Mouse (Mus musculus) layer of hippocampus, adult 2 months (tissue): Measurements from ENCODE around the gene Cdk19. TPM values are rescaled to one million over a fixed set of nuclear protein-coding genes. Genes with fewer than 3 reads are reported as not detected.

ENCODE experiments used
- total RNA-seq, 2 experiments: library from RNA; stranded (reverse); gene quantifications; 2 replicates each; pipeline ENCODE4 v1.2.3; 2021

Cdk19 gene
- total RNA-seq, 2 experiments from 2014 or later: 34.4 to 34.6 TPM

Other genes with a start within 250 kb of the Cdk19 start
- gene Slc16a10, start 197.3 kb upstream of the Cdk19 start, total RNA-seq: 1 to 10 TPM; 4.8 to 4.9 TPM
- gene Rpf2, start 92.5 kb upstream of the Cdk19 start, total RNA-seq: 10 to 100 TPM; 18.7 to 21.5 TPM
- gene Gtf3c6, start 81.5 kb upstream of the Cdk19 start, total RNA-seq: 10 to 100 TPM; 27.5 to 29.9 TPM
- 10 to 100 TPM; 81.6 to 83.1 TPM for gene Amd1, start 37.4 kb upstream of the Cdk19 start, total RNA-seq
- gene Slc22a16, start 230.8 kb downstream of the Cdk19 start, total RNA-seq: not detected